Mouse (Mus musculus): ENCODE results near the gene Tent5a. TPM values are rescaled to one million over a fixed set of nuclear protein-coding genes. Genes with fewer than 3 reads are reported as not detected.

The Tent5a gene
- total RNA-seq, 2 experiments from 2014 or later = 3.5 to 5.3 TPM

GRCm38 (mm10) chr9:85320167-85320951, 6.8 kb downstream of the Tent5a start:
- no peak for DNase-seq (ENCODE audit: low spot score in 2 of 2)

DNA sequence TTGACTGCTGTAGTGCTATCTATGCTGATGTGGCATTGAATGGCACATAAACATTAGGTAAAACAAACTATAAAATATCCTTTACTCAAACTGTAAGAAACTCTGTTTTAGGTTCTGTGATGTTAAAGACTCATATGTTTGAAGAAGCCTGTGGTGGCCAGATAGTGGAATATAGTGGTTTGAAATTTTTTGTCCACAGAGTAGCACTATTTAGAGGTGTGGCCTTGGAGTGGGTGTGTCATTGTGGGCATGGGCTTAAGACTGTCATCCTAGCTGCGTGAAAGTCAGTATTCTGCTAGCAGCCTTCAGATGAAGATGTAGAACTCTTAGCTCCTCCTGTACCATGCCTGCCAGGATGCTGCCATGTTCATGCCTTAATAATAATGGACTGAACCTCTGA, 11.0 kb downstream of the Tent5a start:
- DNase-seq (ENCODE audit: low spot score in 2 of 2) = no peak

- no peak for DNase-seq (ENCODE audit: low spot score in 2 of 2)
These were observed 14.7 kb downstream of the Tent5a start, which contains the start of gene Gm11114 for GRCm38 (mm10) chr9:85312473-85312872. Gene Gm11114, plus strand, starts transcription at chr9:85312773.

GRCm38 (mm10) chr9:85303378-85303777, 23.8 kb downstream of the Tent5a start:
- no peak for DNase-seq (ENCODE audit: low spot score in 2 of 2)

DNA sequence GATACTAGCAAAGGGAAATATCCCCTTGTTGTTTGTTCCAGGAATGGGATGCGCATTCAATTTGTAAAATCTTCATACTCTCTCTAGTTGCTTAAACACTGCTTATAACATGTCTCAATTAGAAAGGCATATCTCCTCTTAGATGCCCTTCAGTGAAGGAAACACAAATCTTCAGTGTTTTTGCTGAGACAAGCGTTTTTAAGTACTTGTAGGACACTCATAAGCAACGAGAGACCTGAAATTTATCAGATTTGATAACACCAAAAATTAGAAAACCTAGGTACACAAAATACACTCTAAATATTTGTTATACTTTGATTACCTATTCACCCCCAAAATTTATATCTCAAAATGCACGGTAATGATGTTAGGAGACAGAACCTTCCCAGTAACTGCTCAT, 24.3 kb downstream of the Tent5a start:
- no peak for DNase-seq (ENCODE audit: low spot score in 2 of 2)

DNA sequence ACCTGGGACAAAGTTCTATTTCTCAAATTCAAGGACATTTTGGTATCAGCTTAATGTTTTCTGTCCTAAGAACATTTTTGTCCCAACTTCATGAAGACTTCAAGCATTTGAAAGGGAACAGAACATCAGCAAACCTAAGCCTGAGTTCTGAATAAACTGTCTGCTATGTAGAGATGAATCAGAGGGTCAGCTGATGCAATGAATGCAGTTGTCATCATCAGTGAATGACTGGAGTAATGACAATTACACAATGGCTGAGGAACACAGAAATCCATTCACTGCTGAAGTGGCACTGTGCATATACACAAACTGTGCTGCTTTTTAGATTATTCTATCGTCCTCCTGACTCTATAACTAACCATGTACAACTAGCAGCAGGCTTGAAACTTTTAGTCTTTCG, 53.0 kb downstream of the Tent5a start:
- peak in 1 of 2 experiments; percentile 1 for DNase-seq (ENCODE audit: low spot score in 2 of 2)

Other genes with a start within 250 kb of the Tent5a start
- not detected for gene Gm11114, start 14.6 kb downstream of the Tent5a start, total RNA-seq (2021)

Measured in layer of hippocampus, adult 18-20 months (tissue).